Mouse (Mus musculus) lung, adult 2 months (tissue): ENCODE data around the gene Dytn. TPM values are rescaled to one million over a fixed set of nuclear protein-coding genes. Genes with fewer than 3 reads are reported as not detected.

Experiments used
- DNase-seq: peaks from one replicate; pipeline ENCODE4 v3.0.0; 2022
- H3K4me1 ChIP-seq: fragments of 200-500 bp; 2 replicates; pipeline ENCODE4 v1.6.1; 2011; ENCODE audit warnings: low read length; ENCODE audit not compliant: control insufficient read depth, insufficient read depth
- H3K4me3 ChIP-seq: fragments of 200-500 bp; replicated peaks from 2 replicates; pipeline ENCODE3; 2011; ENCODE audit warnings: low read depth, mild to moderate bottlenecking, control low read depth, low read length; ENCODE audit errors: extremely low read depth
- CTCF ChIP-seq: fragments of 200-500 bp; IDR thresholded peaks from 2 replicates; pipeline ENCODE4 v1.5.1; 2011; ENCODE audit warnings: mild to moderate bottlenecking, low read length, control low read depth; ENCODE audit not compliant: insufficient read depth
- POLR2A ChIP-seq: fragments of 200-500 bp; IDR thresholded peaks from 2 replicates; pipeline ENCODE4 v1.6.1; 2011; ENCODE audit warnings: low read depth, mild to moderate bottlenecking, control low read depth, low read length, borderline replicate concordance; ENCODE audit errors: extremely low read depth
- WGBS: fragments of 180-500 bp; shearing (Covaris S2); methylation state at CpG from one replicate; pipeline ENCODE4 v1.1.7; 2018; 5-methylcytosine and 5-hydroxymethylcytosine counted together
- polyA plus RNA-seq: library from polyadenylated mRNA; depleted of rRNA; stranded (reverse); fragments of >200 nt; gene quantifications from 2 replicates; pipeline ENCODE4 v1.2.3, GENCODE M21; 2012; rRNA removed

Dytn gene
- polyA plus RNA-seq, 1 experiment = 0.07 TPM

DNA sequence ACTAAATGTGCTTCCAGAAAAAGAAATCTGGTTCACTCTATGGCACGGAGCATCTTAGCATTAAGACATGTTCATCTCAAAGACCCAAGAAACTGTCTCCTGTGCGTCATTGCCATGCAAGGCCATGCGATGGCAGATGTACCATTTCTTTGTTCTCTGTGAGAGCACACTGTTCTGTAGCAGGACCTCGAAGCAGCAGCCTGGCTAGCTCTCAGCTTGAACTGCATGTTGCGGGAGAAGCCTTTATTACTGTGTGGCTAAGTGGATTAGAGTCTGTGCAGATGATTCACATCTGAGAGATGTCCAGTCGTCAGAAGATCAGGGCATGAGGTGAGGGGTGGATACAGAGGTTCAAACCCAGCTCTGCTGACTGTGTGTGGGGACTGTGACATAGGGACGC, 99.9 kb downstream of the Dytn start:
- Histone ChIP-seq H3K4me1 (no peaks in the 10 kb centered on the region), H3K4me3 (no peak overlapping the region)
- WGBS = 73% methylated on average over 7 of the region's 7 CpGs
- no peak for DNase-seq
- TF ChIP-seq CTCF (no peak), POLR2A (no peak)

DNA sequence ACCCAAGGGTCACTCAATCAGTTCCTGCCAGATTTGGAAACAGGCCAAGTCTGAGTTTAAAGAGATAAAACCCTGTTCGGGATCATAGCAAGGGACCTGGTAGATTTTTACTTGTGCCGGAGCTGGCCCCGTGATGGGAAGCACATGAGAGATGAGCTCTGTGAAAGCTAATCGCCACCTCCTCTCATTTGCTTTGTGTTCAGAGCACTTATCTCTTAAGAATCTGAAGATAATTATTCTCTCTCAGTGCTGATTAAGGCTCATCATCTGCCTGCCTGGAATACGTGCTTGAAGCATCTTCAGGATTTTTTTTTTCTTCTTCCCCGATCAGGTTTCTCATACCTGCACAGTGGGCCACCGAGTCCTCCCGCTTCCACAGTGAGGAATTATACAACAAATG, 107.6 kb downstream of the Dytn start:
- no peaks in the 10 kb centered on the region for H3K4me1 ChIP-seq
- TF ChIP-seq POLR2A (no peak), CTCF (no peak)
- 77% methylated on average over 8 of the region's 8 CpGs for WGBS
- no peak overlapping the region for H3K4me3 ChIP-seq
- no peak for DNase-seq

DNA sequence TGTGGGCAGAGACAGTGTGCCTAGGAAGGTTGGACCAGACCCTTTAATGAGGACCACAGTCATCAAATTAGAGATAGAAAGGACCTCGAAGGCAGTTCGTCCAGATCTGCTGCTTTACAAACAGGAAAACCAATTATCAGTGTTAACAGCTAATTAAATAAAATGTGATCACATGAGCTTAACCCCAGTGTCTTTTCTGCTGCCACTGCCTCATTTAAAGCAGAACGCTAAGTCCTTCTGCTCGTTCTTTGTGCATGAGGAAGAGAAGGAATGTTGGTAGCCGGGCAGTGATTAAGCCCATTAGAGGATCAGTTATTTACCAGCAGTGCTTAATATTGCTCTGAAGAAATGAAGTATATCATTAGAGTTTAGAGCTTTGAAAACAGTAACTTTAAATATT, 109.9 kb downstream of the Dytn start:
- Histone ChIP-seq H3K4me1 (no peaks in the 10 kb centered on the region), H3K4me3 (no peak overlapping the region)
- no peak for DNase-seq
- TF ChIP-seq POLR2A = no peak
- no peak for TF ChIP-seq CTCF
- WGBS = 72% methylated on average over 5 of the region's 5 CpGs

DNA sequence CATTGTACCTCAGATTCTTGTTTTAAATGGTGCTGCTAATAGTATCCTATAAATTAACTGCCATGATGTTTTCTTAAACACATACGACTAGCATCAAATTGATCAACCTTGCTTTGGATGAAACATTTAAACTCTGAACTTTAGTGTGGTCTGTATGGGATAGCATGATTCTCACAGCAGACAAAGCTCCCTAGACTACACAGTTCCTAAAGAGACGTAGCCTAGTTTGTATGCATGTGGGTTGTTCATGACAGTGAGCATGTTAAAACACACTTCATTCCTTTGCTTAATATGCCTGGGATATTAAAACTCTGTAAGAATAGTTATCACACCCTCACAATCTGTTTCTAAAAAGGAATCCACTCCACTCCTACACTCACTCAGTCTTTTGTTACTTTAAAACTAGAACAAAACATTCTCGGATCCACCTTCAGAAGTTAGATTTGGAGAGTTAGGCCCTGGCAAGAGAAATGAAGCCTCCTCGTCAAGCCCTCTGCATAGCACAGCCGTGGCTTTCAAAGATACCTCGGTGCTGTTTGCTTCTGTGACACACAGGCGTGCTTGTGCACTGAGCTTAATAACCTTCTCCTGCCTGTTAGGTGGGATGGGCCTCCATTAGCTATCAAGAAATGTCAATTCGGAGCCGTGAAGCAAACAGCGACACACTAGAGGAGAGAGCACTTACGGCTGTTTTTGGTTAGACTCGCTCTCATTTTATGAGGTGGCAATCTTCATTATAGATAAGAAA, 112.7 kb downstream of the Dytn start:
- no peak for TF ChIP-seq POLR2A
- TF ChIP-seq CTCF = no peak
- no peak for DNase-seq
- Histone ChIP-seq H3K4me3 (no peak overlapping the region), H3K4me1 (no peaks in the 10 kb centered on the region)
- 63% methylated on average over 12 of the region's 12 CpGs for WGBS

DNA sequence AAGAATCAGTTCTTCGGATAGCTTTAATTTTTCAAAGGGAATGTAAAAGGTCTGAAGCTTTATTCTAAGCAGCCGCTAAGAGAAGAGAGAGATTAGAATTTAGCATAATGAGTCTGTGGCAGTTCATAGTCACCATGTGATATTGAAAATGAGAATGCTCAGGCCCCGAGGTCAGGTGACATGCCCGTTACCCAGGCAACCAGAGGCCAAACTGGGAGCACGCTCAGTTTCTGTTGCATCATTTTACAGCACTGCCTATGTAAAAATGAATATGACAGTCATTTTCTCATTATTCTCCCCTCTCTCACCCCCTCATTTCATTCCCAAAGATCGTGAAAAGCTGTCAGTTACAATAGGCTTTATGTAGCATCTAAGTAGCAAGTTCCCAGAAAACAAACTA, 113.3 kb downstream of the Dytn start:
- DNase-seq = no peak
- 67% methylated on average over 6 of the region's 6 CpGs for WGBS
- H3K4me1 ChIP-seq = no peaks in the 10 kb centered on the region
- H3K4me3 ChIP-seq = no peak overlapping the region
- TF ChIP-seq CTCF (no peak), POLR2A (no peak)

Other genes with a start within 250 kb of the Dytn start
- 2.6 and 2.9 TPM in 2 replicates for gene Adam23, start 241.0 kb downstream of the Dytn start, polyA plus RNA-seq
- not detected in 2 replicates for gene Gm39653, start 71.0 kb downstream of the Dytn start, polyA plus RNA-seq
- 0.77 and 1.6 TPM in 2 replicates for gene Mdh1b, start 43.4 kb upstream of the Dytn start, polyA plus RNA-seq
- gene Fastkd2, start 43.7 kb upstream of the Dytn start, polyA plus RNA-seq = 1.5 and 3.3 TPM in 2 replicates
- gene 4933402D24Rik, start 82.3 kb upstream of the Dytn start, polyA plus RNA-seq = not detected in 2 replicates